Mouse (Mus musculus) G1E (cell line): Measurements from ENCODE around the gene Lrrc8d.

Experiments
- CTCF ChIP-seq: IDR thresholded peaks from 2 replicates; pipeline ENCODE4 v1.5.1; 2012; ENCODE audit warnings: low read depth, low read length, inconsistent platforms, mixed read lengths
- GATA1 ChIP-seq: IDR thresholded peaks from 2 replicates; pipeline ENCODE4 v1.6.1; 2012; ENCODE audit warnings: borderline replicate concordance, low read length, inconsistent platforms, mixed read lengths

DNA sequence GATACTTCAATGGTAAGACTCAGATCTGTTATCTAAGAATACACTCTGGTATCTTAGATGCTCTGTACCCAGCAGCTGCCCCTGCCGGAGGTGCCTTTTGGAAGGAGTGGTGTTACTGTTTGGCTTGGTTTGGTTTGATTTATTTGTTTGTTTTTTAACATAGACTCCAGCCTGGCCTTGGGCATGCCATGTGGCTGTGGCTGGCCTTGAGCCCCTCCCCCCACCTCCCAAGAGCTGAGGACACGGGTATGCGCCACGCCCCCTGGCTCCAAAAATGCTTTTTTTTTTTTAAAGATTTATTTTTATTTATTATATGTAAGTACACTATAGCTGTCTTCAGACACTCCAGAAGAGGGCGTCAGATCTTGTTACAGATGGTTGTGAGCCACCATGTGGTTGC is 65.6 kb downstream of the Lrrc8d start:
- TF ChIP-seq CTCF (no peak), GATA1 (no peak)
